Mouse (Mus musculus) WW6 (cell line): Measurements from ENCODE around the gene Iqca.

Source experiments
- DNase-seq: peaks from one replicate; pipeline ENCODE4 v3.0.0-alpha.2; 2013; ENCODE audit warnings: low read depth, low spot score

Iqca gene

DNA sequence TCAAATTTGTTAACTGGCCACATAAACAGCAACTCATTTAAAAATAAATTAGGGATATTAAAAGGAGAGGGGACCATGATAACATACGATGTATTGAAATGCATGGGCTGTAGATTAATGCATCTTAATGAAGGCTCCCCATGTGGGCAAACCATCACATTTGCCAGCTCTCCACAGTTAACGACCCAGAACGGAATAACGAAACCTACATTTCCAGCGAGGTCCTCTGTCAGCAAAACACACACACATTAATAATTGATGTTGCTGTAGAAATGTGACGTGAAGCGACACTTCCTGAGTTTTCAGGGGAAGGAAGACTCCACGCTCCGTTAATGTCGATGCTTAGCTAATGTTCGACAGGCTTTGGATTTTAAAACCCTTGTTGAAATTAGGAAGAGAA is 20.8 kb downstream of the Iqca start:
- no peak for DNase-seq

GRCm38 (mm10) chr1:90131982-90132381 is 21.2 kb downstream of the Iqca start:
- no peak for DNase-seq

DNA sequence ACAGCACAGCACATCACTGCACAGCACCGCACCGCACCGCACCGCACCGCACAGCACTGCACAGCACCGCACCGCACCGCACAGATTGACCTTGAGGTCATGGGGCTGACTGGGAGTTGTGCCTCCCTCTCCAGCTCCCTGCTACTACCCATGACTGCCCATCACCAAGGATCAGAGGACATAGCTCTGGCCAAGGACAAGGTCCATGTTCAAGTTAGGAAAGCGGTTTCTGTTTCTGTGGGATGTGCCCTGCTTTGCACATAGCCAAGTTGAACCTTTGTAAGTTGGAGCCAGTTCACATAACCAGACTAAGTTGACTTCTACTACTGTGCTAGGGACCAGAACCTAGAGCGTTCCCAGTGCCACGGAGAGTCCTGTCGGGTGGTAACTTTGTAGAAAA is 28.6 kb downstream of the Iqca start:
- DNase-seq = no peak

DNA sequence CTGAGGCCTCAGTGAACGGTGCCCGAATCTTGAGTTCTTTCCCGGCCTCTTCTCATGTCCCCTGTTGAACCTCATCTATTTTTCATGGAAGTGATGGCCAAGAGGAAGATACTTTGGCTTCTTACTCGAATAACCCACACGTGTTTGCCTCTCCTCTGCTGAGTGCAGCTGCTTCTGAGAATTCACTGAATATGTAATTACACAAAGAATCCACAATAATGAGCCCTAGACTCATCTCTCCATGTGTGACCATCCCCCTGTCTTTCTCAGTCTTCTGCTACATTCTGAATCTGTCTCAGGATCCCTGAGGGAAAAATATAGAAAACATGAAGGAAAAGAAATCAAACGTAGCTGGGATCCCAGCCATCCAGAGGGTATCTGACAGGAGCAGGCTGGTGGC is 32.5 kb downstream of the Iqca start:
- DNase-seq = no peak

GRCm38 (mm10) chr1:90119214-90119613 is 34.0 kb downstream of the Iqca start:
- no peak for DNase-seq

DNA sequence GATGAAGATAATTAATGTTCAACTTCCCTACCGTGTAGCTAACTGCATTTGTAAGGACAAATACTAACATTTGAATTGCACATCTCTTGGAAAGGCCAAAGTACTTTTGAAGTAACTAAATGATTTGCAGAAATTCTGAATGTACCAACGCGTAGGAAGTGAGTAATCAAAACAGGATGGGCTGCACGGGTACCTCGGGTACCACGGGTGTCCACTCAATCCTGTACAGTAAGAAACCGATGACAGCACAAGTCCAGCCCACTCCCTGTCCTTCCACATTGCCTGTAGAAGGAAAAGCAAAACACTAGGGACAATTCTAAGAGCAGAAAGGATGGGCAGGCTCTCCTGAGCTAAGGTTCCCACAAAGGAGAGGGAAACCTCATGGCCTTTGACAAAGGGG is 36.0 kb downstream of the Iqca start:
- no peak for DNase-seq

DNA sequence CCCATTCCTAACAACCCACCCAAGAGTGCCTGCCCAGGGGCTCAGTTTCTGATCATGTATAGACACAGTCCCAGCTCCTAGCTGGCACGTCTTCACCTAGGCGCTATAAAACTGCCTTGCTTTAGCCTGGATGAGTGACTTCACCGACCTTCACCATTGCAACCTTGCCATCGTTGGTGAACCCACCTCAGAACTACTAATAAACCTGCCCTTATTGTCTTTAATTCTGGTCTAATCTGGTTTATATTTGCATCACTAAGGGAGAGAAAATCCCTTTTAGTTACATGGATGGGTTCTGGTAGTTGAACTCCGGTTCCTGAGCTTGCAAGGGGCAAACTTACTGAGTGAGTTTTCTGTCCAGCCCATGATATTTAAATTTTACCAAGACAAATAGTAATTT is 38.6 kb downstream of the Iqca start:
- DNase-seq = no peak

DNA sequence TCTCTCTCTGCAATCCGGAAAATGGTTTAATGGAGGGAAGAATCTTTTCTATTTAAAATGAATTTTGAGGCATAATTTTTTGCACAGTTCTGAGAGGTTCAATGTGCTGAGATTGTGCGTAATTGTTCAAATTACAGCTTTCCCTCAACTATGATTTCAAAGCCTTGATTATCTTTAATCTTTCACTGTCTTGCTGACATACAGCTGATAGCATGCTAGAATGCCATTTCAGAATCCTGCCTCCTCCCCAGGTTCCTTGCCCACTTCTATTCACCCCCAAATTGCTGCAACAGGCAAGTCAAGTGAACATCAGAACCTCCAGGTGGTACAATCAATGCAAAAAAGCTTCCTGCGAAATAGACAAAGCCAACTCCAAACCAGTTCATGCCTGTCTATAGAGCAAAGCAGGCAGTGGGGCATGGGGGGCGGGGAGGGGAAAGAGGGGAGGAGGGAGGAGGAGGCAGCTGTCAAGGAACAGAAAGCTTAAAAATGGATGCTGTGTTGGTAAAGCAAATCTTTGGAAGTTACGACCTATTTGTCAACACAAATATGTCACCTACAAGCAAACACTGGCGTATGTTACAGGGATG is 39.5 kb downstream of the Iqca start:
- no peak for DNase-seq

- DNase-seq = no peak
These were observed 40.5 kb downstream of the Iqca start for GRCm38 (mm10) chr1:90112669-90113068.

- no peak for DNase-seq
These were observed 41.9 kb downstream of the Iqca start for GRCm38 (mm10) chr1:90111198-90111839.

DNA sequence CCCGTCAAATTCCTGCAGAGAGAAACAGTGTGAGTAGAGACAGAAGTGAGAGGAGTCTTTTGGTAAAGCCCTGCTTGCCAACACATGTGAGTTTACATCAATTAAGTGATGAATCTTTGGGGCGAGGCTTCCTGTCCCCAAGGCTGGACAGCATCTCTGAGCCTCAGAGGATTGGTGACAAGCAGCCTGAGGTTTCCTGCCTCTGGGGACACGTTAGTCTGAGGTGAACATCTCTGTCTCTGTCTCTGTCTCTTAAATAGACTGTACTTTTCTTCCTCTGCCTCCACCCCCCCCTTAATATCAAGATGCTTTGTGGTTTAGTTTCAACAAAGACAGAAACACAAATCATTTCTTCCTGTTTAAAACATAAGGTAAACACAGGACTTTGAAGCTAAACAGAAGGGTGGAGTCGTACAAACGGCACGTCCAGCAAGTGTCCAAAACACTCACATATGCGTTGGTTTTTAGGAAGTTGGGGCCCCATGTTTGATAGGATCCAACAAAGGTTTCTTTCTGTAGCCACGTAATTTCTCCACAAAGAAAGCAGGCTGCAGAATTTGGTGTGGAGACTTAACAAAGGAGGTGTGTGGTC is 49.2 kb downstream of the Iqca start:
- no peak for DNase-seq

- no peak for DNase-seq
These were observed 52.6 kb downstream of the Iqca start for GRCm38 (mm10) chr1:90100360-90101232.

GRCm38 (mm10) chr1:90092816-90093493 is 60.2 kb downstream of the Iqca start:
- no peak for DNase-seq

DNA sequence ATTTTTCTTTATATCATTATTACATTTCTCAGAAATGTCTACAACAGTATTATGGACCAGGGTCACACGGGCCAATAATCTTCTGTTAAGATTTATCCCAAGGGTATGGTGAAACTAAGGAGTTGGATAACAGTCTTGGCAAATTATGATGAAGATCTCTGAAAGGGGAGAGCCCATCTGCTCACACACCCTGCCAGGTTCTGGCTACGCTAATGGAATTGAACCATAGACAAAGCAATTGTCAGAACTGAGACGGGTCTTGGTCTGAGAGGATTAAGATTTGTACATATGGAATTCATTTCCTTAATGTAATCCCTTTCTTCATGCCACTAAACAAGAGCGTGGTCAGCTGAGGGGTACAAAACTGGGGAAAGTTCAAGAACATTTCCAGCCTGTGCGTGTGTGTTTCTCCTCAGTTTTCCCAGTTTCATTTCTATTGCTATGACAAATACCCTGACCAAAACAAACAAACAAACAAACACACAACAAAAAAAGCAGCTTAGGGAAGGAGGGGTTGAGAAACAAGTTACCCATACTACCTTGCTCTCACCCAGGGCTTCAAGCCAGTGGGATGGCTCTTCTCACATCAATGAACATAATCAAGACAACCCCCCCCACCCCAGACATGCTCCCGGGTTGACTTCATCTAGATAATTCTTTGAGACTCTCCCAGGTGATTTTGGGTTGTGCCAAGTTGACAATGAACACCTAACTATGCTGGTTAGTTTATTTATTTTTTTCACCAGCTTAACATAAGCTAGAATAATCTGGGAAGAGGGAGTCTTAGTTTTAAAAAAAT is 64.8 kb downstream of the Iqca start:
- DNase-seq = no peak

GRCm38 (mm10) chr1:90086461-90086860 is 66.7 kb downstream of the Iqca start:
- no peak for DNase-seq

DNA sequence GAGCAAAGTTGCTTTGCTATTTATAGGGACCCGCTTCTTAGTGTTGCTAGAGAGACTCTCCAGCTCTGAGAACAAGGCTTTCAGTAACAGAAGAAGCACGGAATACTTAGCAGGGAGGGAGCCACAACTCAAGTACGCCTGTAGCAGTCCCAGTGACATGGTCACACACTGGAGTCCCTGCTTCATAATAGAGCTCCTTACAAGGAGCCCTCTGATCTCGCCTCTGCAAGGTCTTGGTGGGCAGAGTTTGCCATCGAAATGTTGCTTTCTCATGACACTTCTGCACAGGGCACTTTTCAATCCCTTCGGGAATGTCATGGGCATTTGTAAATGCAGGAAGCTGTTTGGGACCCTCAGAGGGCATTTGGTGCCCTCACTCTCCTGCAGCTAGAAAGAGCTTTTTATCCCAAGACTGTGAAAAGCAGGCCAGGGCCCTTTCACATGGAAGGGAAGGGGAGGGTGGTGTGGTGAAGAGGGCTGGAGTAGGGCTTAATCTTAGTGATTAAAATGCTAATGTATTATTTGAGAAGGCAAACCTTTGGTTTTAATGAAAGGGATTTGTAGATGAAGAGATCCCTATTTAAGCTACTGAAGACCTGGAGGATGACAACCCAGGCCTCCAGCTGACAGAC is 67.6 kb downstream of the Iqca start:
- DNase-seq = no peak

GRCm38 (mm10) chr1:90076291-90076690 is 76.9 kb downstream of the Iqca start:
- DNase-seq = no peak

DNA sequence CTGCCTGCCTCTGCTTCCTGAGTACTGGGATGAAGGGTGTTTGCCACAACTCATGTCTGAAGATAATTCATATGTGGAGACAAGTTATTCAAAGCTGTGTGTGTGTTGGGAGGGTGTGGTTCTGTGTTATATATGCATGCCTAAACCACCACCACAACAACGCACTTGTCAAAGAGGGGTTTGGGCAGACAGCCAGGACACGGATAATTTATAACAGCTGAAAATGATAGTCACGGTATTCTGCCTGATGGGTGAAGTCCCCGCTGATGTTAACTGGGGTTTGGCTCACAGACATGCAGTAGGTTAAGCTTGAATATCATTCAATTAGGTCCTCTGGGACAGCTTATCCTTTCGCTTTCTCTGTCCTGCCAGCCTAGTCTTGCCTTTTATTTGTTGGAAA is 78.4 kb downstream of the Iqca start:
- DNase-seq = no peak

- no peak for DNase-seq
These were observed 81.2 kb downstream of the Iqca start for GRCm38 (mm10) chr1:90071812-90072580.

DNA sequence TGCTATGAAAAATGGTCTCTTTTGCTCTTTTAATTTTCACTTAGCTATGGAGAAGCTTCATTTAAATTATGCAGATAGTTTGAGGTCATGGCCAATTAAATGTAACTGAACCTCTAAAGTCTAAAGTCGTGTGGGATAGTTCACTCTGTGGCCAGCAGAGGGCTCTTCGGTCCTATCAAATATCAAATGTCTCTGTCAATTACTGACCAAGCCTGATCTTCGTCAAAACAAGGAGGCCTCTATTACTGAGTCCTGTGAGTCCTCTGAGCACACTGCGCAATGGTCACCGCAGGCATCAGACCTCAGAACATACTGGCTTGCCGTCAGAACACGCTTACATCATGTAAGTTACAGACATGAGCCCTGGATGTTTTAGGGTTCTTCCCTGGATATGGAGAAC is 92.6 kb downstream of the Iqca start:
- no peak for DNase-seq
